Mouse (Mus musculus): ENCODE data around the gene Eef2k. TPM values are rescaled to one million over a fixed set of nuclear protein-coding genes. Genes with fewer than 3 reads are reported as not detected.
"Not testable (repeated sequence)": the region's sequence is repeated elsewhere in the genome, so short reads cannot be mapped to it uniquely, and the experiment has no call there.

Eef2k gene
- polyA plus RNA-seq, 1 experiment from 2014 or later, result 54.1 TPM

GRCm38 (mm10) chr7:120934716-120935115, 92.1 kb downstream of the Eef2k start:
- peaks cover 38% of the 10 kb centered on the region for H3K36me3 ChIP-seq (ENCODE audit: control insufficient read depth, insufficient read depth, low read length)
- no peak overlapping the region for H3K4me2 ChIP-seq (ENCODE audit: low read depth, low read length)
- H3K9me3 ChIP-seq (ENCODE audit: control insufficient read depth, low read length), result no peaks in the 10 kb centered on the region
- no peak overlapping the region for H3K27ac ChIP-seq (ENCODE audit: low read length)
- H3K4me3 ChIP-seq (ENCODE audit: low read length), result no peak overlapping the region
- H3K27me3 ChIP-seq (replicated peaks; ENCODE audit: control insufficient read depth, insufficient read depth, low read length), result no peaks in the 10 kb centered on the region
- WGBS, result 39% methylated on average over 5 of the region's 5 CpGs
- ATAC-seq, result peak; percentile 66; the same call in 1 of the 2 replicates
- no peak overlapping the region for H3K9ac ChIP-seq (ENCODE audit: low read depth, low read length)
- H3K4me1 ChIP-seq (ENCODE audit: control insufficient read depth, insufficient read depth, low read length), result no peaks in the 10 kb centered on the region

- Histone ChIP-seq H3K27me3 (replicated peaks; ENCODE audit: control insufficient read depth, insufficient read depth, low read length) (no peaks in the 10 kb centered on the region), H3K4me1 (ENCODE audit: control insufficient read depth, insufficient read depth, low read length) (no peaks in the 10 kb centered on the region), H3K9ac (ENCODE audit: low read depth, low read length) (no peak overlapping the region), H3K9me3 (ENCODE audit: control insufficient read depth, low read length) (no peaks in the 10 kb centered on the region), H3K4me3 (ENCODE audit: low read length) (no peak overlapping the region), H3K27ac (ENCODE audit: low read length) (no peak overlapping the region), H3K36me3 (ENCODE audit: control insufficient read depth, insufficient read depth, low read length) (peaks cover 42% of the 10 kb centered on the region), H3K4me2 (ENCODE audit: low read depth, low read length) (no peak overlapping the region)
- ATAC-seq, result no peak
- WGBS, result 86% methylated on average over 4 of the region's 4 CpGs
These were observed 93.9 kb downstream of the Eef2k start for GRCm38 (mm10) chr7:120936522-120936921.

DNA sequence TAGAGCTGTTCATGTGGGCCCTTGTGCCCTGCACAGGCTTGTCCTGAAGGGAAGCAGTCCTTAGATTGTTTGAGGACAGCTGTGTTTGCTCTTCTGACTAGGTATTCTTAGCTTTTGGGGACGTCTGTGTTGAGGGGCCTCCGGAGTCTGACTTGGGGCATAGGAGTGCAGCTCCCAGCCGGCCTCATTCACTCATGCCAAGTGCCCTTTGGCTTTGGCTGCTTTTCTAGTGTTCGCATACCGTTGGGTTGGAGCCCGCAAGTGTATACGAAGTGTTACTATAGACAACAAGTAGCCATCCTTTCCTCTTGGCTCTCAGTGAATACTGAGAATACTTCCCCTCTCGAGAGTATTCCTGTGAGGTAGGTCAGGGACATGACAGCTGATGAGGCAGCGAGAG, 95.6 kb downstream of the Eef2k start:
- WGBS, result 85% methylated on average over 9 of the region's 9 CpGs
- Histone ChIP-seq H3K4me1 (ENCODE audit: control insufficient read depth, insufficient read depth, low read length) (no peaks in the 10 kb centered on the region), H3K4me3 (ENCODE audit: low read length) (no peak overlapping the region), H3K9me3 (ENCODE audit: control insufficient read depth, low read length) (no peaks in the 10 kb centered on the region), H3K27ac (ENCODE audit: low read length) (no peak overlapping the region), H3K4me2 (ENCODE audit: low read depth, low read length) (no peak overlapping the region), H3K27me3 (replicated peaks; ENCODE audit: control insufficient read depth, insufficient read depth, low read length) (no peaks in the 10 kb centered on the region), H3K9ac (ENCODE audit: low read depth, low read length) (no peak overlapping the region), H3K36me3 (ENCODE audit: control insufficient read depth, insufficient read depth, low read length) (peaks cover 35% of the 10 kb centered on the region)
- no peak for ATAC-seq

DNA sequence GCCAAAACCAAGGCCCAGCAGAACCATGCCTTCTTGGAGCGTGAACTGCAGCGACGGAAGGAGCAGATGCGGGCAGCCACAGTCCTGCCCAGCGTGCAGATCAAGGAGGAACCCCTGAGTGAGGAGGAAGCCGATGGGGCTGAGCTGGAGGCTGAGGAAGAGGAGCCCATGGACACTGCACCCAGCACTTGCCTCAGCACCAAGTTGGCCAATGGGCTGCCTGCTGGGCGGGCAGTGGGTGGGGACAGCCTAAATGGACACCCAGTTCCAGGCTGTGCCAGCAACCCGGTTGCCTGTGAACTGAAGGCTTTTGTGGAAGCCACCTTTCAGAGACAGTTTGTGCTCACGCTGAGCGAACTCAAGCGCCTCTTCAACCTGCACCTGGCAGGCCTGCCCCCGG, 97.7 kb downstream of the Eef2k start:
- H3K4me1 ChIP-seq (ENCODE audit: control insufficient read depth, insufficient read depth, low read length), result no peaks in the 10 kb centered on the region
- no peak overlapping the region for H3K9ac ChIP-seq (ENCODE audit: low read depth, low read length)
- no peak overlapping the region for H3K4me3 ChIP-seq (ENCODE audit: low read length)
- no peaks in the 10 kb centered on the region for H3K9me3 ChIP-seq (ENCODE audit: control insufficient read depth, low read length)
- ATAC-seq, result no peak
- 93% methylated on average over 12 of the region's 12 CpGs for WGBS
- no peak overlapping the region for H3K4me2 ChIP-seq (ENCODE audit: low read depth, low read length)
- no peaks in the 10 kb centered on the region for H3K27me3 ChIP-seq (replicated peaks; ENCODE audit: control insufficient read depth, insufficient read depth, low read length)
- H3K36me3 ChIP-seq (ENCODE audit: control insufficient read depth, insufficient read depth, low read length), result peaks cover 27% of the 10 kb centered on the region
- no peak overlapping the region for H3K27ac ChIP-seq (ENCODE audit: low read length)

- H3K27ac ChIP-seq (ENCODE audit: low read length), result no peak overlapping the region
- H3K4me3 ChIP-seq (ENCODE audit: low read length), result no peak overlapping the region
- H3K27me3 ChIP-seq (replicated peaks; ENCODE audit: control insufficient read depth, insufficient read depth, low read length), result no peaks in the 10 kb centered on the region
- H3K9ac ChIP-seq (ENCODE audit: low read depth, low read length), result no peak overlapping the region
- H3K9me3 ChIP-seq (ENCODE audit: control insufficient read depth, low read length), result no peaks in the 10 kb centered on the region
- WGBS, result 90% methylated on average over 6 of the region's 6 CpGs
- H3K4me1 ChIP-seq (ENCODE audit: control insufficient read depth, insufficient read depth, low read length), result no peaks in the 10 kb centered on the region
- no peak for ATAC-seq
- peaks cover 28% of the 10 kb centered on the region for H3K36me3 ChIP-seq (ENCODE audit: control insufficient read depth, insufficient read depth, low read length)
- H3K4me2 ChIP-seq (ENCODE audit: low read depth, low read length), result no peak overlapping the region
These were observed 98.6 kb downstream of the Eef2k start for GRCm38 (mm10) chr7:120941214-120941613.

DNA sequence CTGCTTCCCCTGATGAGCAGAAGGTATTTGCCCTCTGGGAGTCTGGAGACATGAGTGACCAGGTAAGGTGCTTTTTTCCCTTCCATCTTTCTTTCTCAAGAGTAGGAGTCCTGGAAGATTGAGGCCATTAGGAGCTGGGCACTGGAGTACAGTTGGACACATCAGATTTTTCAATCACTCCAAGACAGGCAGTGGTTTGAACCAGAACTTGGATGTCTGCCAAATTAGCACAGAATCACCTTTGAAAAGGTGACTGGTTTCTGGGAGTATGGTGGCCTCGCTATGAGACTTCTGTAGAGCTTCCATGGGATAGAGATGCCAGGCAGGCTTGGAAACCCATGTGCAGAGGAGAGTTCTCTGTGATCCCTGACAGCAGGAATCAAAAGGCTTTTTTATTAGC, 99.9 kb downstream of the Eef2k start:
- H3K36me3 ChIP-seq (ENCODE audit: control insufficient read depth, insufficient read depth, low read length), result peaks cover 23% of the 10 kb centered on the region
- H3K9ac ChIP-seq (ENCODE audit: low read depth, low read length), result no peak overlapping the region
- no peak overlapping the region for H3K4me2 ChIP-seq (ENCODE audit: low read depth, low read length)
- no peaks in the 10 kb centered on the region for H3K27me3 ChIP-seq (replicated peaks; ENCODE audit: control insufficient read depth, insufficient read depth, low read length)
- no peak overlapping the region for H3K4me3 ChIP-seq (ENCODE audit: low read length)
- 69% methylated on average over 1 of the region's 1 CpGs for WGBS
- no peak for ATAC-seq
- no peaks in the 10 kb centered on the region for H3K4me1 ChIP-seq (ENCODE audit: control insufficient read depth, insufficient read depth, low read length)
- no peaks in the 10 kb centered on the region for H3K9me3 ChIP-seq (ENCODE audit: control insufficient read depth, low read length)
- no peak overlapping the region for H3K27ac ChIP-seq (ENCODE audit: low read length)

GRCm38 (mm10) chr7:120943936-120944509, 101.4 kb downstream of the Eef2k start:
- WGBS, result 45% methylated on average over 7 of the region's 8 CpGs

GRCm38 (mm10) chr7:120953591-120953990, 111.0 kb downstream of the Eef2k start:
- H3K27me3 ChIP-seq (replicated peaks; ENCODE audit: control insufficient read depth, insufficient read depth, low read length), result not testable (repeated sequence)
- H3K36me3 ChIP-seq (ENCODE audit: control insufficient read depth, insufficient read depth, low read length), result peaks cover 14% of the 10 kb centered on the region
- WGBS, result 80% methylated on average over 7 of the region's 7 CpGs

More at GRCm38 (mm10) chr7:120943936-120944509, 101.4 kb downstream of the Eef2k start:
- Histone ChIP-seq H3K9me3 (ENCODE audit: control insufficient read depth, low read length) (no peaks in the 10 kb centered on the region), H3K27me3 (replicated peaks; ENCODE audit: control insufficient read depth, insufficient read depth, low read length) (no peaks in the 10 kb centered on the region), H3K36me3 (ENCODE audit: control insufficient read depth, insufficient read depth, low read length) (peaks cover 18% of the 10 kb centered on the region), H3K4me3 (ENCODE audit: low read length) (no peak overlapping the region), H3K9ac (ENCODE audit: low read depth, low read length) (no peak overlapping the region), H3K4me2 (ENCODE audit: low read depth, low read length) (no peak overlapping the region), H3K4me1 (ENCODE audit: control insufficient read depth, insufficient read depth, low read length) (no peaks in the 10 kb centered on the region), H3K27ac (ENCODE audit: low read length) (no peak overlapping the region)
- peak; percentile 68 for ATAC-seq

More at GRCm38 (mm10) chr7:120953591-120953990, 111.0 kb downstream of the Eef2k start:
- H3K9ac ChIP-seq (ENCODE audit: low read depth, low read length); H3K9me3 ChIP-seq (ENCODE audit: control insufficient read depth, low read length); ATAC-seq; H3K4me3 ChIP-seq (ENCODE audit: low read length); H3K4me1 ChIP-seq (ENCODE audit: control insufficient read depth, insufficient read depth, low read length); H3K27ac ChIP-seq (ENCODE audit: low read length); H3K4me2 ChIP-seq (ENCODE audit: low read depth, low read length): not testable (repeated sequence)

Data from intestine, embryonic 16.5 days (tissue).